Mouse (Mus musculus) liver, embryonic 15.5 days (tissue): Measurements from ENCODE around the gene Tmem235. TPM values are rescaled to one million over a fixed set of nuclear protein-coding genes. Genes with fewer than 3 reads are reported as not detected.

Experiments
- ATAC-seq: fragments of 200-750 bp; cut with Nextera tagmentation; 2 replicates; pipeline ENCODE4 v1.8.0; 2017; ENCODE audit warnings: moderate number of reproducible peaks, mild to moderate bottlenecking, moderate library complexity; ENCODE audit not compliant: insufficient read depth
- H3K27ac ChIP-seq: fragments of 300-500 bp; sonication (generic); replicated peaks from 2 replicates; pipeline ENCODE4 v1.5.1; 2015; ENCODE audit warnings: mild to moderate bottlenecking, inconsistent platforms
- H3K27me3 ChIP-seq: fragments of 300-500 bp; sonication (generic); 2 replicates; pipeline ENCODE4 v1.6.1; 2015; ENCODE audit warnings: mild to moderate bottlenecking, inconsistent platforms
- H3K36me3 ChIP-seq: fragments of 300-500 bp; sonication (generic); replicated peaks from 2 replicates; pipeline ENCODE4 v1.6.1; 2015; ENCODE audit warnings: moderate library complexity, mild to moderate bottlenecking, inconsistent platforms
- H3K4me1 ChIP-seq: fragments of 300-500 bp; sonication (generic); replicated peaks from 2 replicates; pipeline ENCODE4 v1.6.1; 2015; ENCODE audit warnings: inconsistent platforms
- H3K4me2 ChIP-seq: fragments of 300-500 bp; sonication (generic); 2 replicates; pipeline ENCODE4 v1.6.1; 2015; ENCODE audit warnings: moderate library complexity, mild to moderate bottlenecking, inconsistent platforms
- H3K4me3 ChIP-seq: fragments of 300-500 bp; sonication (generic); replicated peaks from 2 replicates; pipeline ENCODE4 v1.5.1; 2015; ENCODE audit warnings: mild to moderate bottlenecking, inconsistent platforms
- H3K9ac ChIP-seq: fragments of 300-500 bp; sonication (generic); 2 replicates; pipeline ENCODE4 v1.6.1; 2015; ENCODE audit warnings: moderate library complexity, mild to moderate bottlenecking, inconsistent platforms
- H3K9me3 ChIP-seq: fragments of 300-500 bp; sonication (generic); replicated peaks from 2 replicates; pipeline ENCODE4 v1.6.1; 2016; ENCODE audit warnings: inconsistent platforms
- WGBS: fragments of 180-500 bp; shearing (Covaris S2); methylation state at CpG from one replicate; pipeline ENCODE4 v1.1.7; 2015; ENCODE audit warnings: mixed read lengths; ENCODE audit not compliant: insufficient replicate concordance; 5-methylcytosine and 5-hydroxymethylcytosine counted together
- polyA plus RNA-seq: library from polyadenylated mRNA; unstranded; fragments of >200 nt; fragmentation: Nextera tagmentation; extraction: Ambion mirVana; gene quantifications from 2 replicates; pipeline ENCODE4 v1.2.1, GENCODE M21; 2015

The Tmem235 gene
- polyA plus RNA-seq, 1 experiment from 2014 or later = not detected

GRCm38 (mm10) chr11:117879676-117880075 is 19.1 kb downstream of the Tmem235 start:
- no peaks in the 10 kb centered on the region for H3K36me3 ChIP-seq
- no peak overlapping the region for H3K4me2 ChIP-seq
- WGBS = 68% methylated on average over 6 of the region's 6 CpGs
- H3K27me3 ChIP-seq = peaks cover 21% of the 10 kb centered on the region
- H3K27ac ChIP-seq = no peak overlapping the region
- H3K4me1 ChIP-seq = peaks cover 42% of the 10 kb centered on the region
- H3K4me3 ChIP-seq = no peak overlapping the region
- no peak for ATAC-seq
- H3K9ac ChIP-seq = no peak overlapping the region
- no peaks in the 10 kb centered on the region for H3K9me3 ChIP-seq

GRCm38 (mm10) chr11:117880336-117880976 is 19.9 kb downstream of the Tmem235 start:
- no peak for ATAC-seq
- peaks cover 41% of the 10 kb centered on the region for H3K4me1 ChIP-seq
- no peak overlapping the region for H3K4me2 ChIP-seq
- no peak overlapping the region for H3K9ac ChIP-seq
- H3K4me3 ChIP-seq = no peak overlapping the region
- H3K9me3 ChIP-seq = no peaks in the 10 kb centered on the region
- WGBS = 72% methylated on average over 9 of the region's 9 CpGs
- no peaks in the 10 kb centered on the region for H3K36me3 ChIP-seq
- no peak overlapping the region for H3K27ac ChIP-seq
- H3K27me3 ChIP-seq = peaks cover 20% of the 10 kb centered on the region; the same call in 1 of the 2 replicates

- Histone ChIP-seq H3K9ac (no peak overlapping the region), H3K4me1 (peaks cover 42% of the 10 kb centered on the region), H3K36me3 (no peaks in the 10 kb centered on the region), H3K4me2 (no peak overlapping the region), H3K27ac (no peak overlapping the region), H3K27me3 (peaks cover 19% of the 10 kb centered on the region; the same call in 1 of the 2 replicates), H3K9me3 (no peaks in the 10 kb centered on the region), H3K4me3 (no peak overlapping the region)
- ATAC-seq = no peak
- WGBS = 44% methylated on average over 6 of the region's 6 CpGs
Measured at GRCm38 (mm10) chr11:117880977-117881358, 20.4 kb downstream of the Tmem235 start.

- Histone ChIP-seq H3K27ac (peak overlapping the region; percentile 55), H3K4me3 (no peak overlapping the region), H3K36me3 (no peaks in the 10 kb centered on the region), H3K4me2 (no peak overlapping the region), H3K27me3 (peaks cover 19% of the 10 kb centered on the region; the same call in 1 of the 2 replicates), H3K9me3 (no peaks in the 10 kb centered on the region), H3K9ac (no peak overlapping the region), H3K4me1 (peaks cover 50% of the 10 kb centered on the region)
- ATAC-seq = no peak
- WGBS = 7% methylated on average over 8 of the region's 8 CpGs
Measured at GRCm38 (mm10) chr11:117881787-117882186, 21.2 kb downstream of the Tmem235 start.

GRCm38 (mm10) chr11:117882208-117882607 is 21.7 kb downstream of the Tmem235 start:
- Histone ChIP-seq H3K4me1 (peaks cover 52% of the 10 kb centered on the region), H3K27me3 (peaks cover 19% of the 10 kb centered on the region; the same call in 1 of the 2 replicates), H3K27ac (peak overlapping the region; percentile 55; the same call in 1 of the 2 replicates), H3K36me3 (no peaks in the 10 kb centered on the region), H3K4me2 (no peak overlapping the region), H3K9ac (no peak overlapping the region), H3K4me3 (no peak overlapping the region), H3K9me3 (no peaks in the 10 kb centered on the region)
- 67% methylated on average over 1 of the region's 1 CpGs for WGBS
- no peak for ATAC-seq

GRCm38 (mm10) chr11:117886000-117886399 is 25.4 kb downstream of the Tmem235 start:
- Histone ChIP-seq H3K27ac (0 out of 2 replicates have a peak overlapping the region, but pooled peaks have one; percentile 24), H3K27me3 (peaks cover 35% of the 10 kb centered on the region), H3K4me1 (peaks cover 49% of the 10 kb centered on the region), H3K9ac (no peak overlapping the region), H3K36me3 (no peaks in the 10 kb centered on the region), H3K9me3 (no peaks in the 10 kb centered on the region), H3K4me2 (no peak overlapping the region), H3K4me3 (no peak overlapping the region)
- 21% methylated on average over 5 of the region's 5 CpGs for WGBS
- no peak for ATAC-seq

GRCm38 (mm10) chr11:117888168-117888852 is 27.8 kb downstream of the Tmem235 start:
- no peak overlapping the region for H3K4me3 ChIP-seq
- no peaks in the 10 kb centered on the region for H3K36me3 ChIP-seq
- H3K9ac ChIP-seq = no peak overlapping the region
- H3K9me3 ChIP-seq = no peaks in the 10 kb centered on the region
- peaks cover 39% of the 10 kb centered on the region for H3K4me1 ChIP-seq
- no peak overlapping the region for H3K27ac ChIP-seq
- peaks cover 45% of the 10 kb centered on the region for H3K27me3 ChIP-seq
- H3K4me2 ChIP-seq = peak overlapping the region; percentile 42; the same call in 1 of the 2 replicates
- 61% methylated on average over 20 of the region's 20 CpGs for WGBS
- no peak for ATAC-seq

- ATAC-seq = no peak
- no peaks in the 10 kb centered on the region for H3K36me3 ChIP-seq
- H3K4me1 ChIP-seq = peaks cover 39% of the 10 kb centered on the region
- H3K9ac ChIP-seq = no peak overlapping the region
- 39% methylated on average over 33 of the region's 33 CpGs for WGBS
- peak overlapping the region; percentile 42 for H3K4me2 ChIP-seq
- no peak overlapping the region for H3K4me3 ChIP-seq
- peaks cover 50% of the 10 kb centered on the region for H3K27me3 ChIP-seq
- H3K27ac ChIP-seq = no peak overlapping the region
- no peaks in the 10 kb centered on the region for H3K9me3 ChIP-seq
Measured at GRCm38 (mm10) chr11:117888853-117889822, 28.6 kb downstream of the Tmem235 start.

- no peak overlapping the region for H3K27ac ChIP-seq
- H3K36me3 ChIP-seq = no peaks in the 10 kb centered on the region
- ATAC-seq = no peak
- H3K4me3 ChIP-seq = peak overlapping the region; percentile 10; the same call in 1 of the 2 replicates
- H3K4me2 ChIP-seq = no peak overlapping the region
- H3K9me3 ChIP-seq = no peaks in the 10 kb centered on the region
- peaks cover 47% of the 10 kb centered on the region for H3K27me3 ChIP-seq
- H3K9ac ChIP-seq = no peak overlapping the region
- H3K4me1 ChIP-seq = peaks cover 39% of the 10 kb centered on the region
- 21% methylated on average over 11 of the region's 11 CpGs for whole genome bisulfite sequencing
Measured at GRCm38 (mm10) chr11:117889887-117890340, 29.4 kb downstream of the Tmem235 start.

- Histone ChIP-seq H3K4me3 (no peak overlapping the region), H3K4me2 (no peak overlapping the region), H3K9ac (no peak overlapping the region), H3K27ac (no peak overlapping the region), H3K27me3 (peaks cover 44% of the 10 kb centered on the region), H3K36me3 (no peaks in the 10 kb centered on the region), H3K9me3 (no peaks in the 10 kb centered on the region), H3K4me1 (peaks cover 38% of the 10 kb centered on the region)
- 34% methylated on average over 13 of the region's 13 CpGs for WGBS
- ATAC-seq = no peak
Measured at GRCm38 (mm10) chr11:117890519-117891282, 30.1 kb downstream of the Tmem235 start.
